Mouse (Mus musculus): Measurements from ENCODE around the gene Nup214.

The Nup214 gene

GRCm38 (mm10) chr2:32102944-32103343 lies 128.7 kb downstream of the Nup214 start:
- no peak for DNase-seq (ENCODE audit: low spot score in 2 of 2)

- DNase-seq (ENCODE audit: low spot score in 2 of 2), result no peak
Measured at GRCm38 (mm10) chr2:32103557-32103956, 129.3 kb downstream of the Nup214 start.

All from spleen, postnatal 36 days (tissue).